Mouse (Mus musculus) brain, embryonic 18.5 days (tissue): ENCODE data around the gene Taf8.
"Not testable (repeated sequence)": the region's sequence is repeated elsewhere in the genome, so short reads cannot be mapped to it uniquely, and the experiment has no call there.

Source experiments
- DNase-seq: peaks from one replicate; pipeline ENCODE4 v3.0.0-alpha.2; 2012; ENCODE audit warnings: low read depth, low spot score

The Taf8 gene

GRCm38 (mm10) chr17:47518205-47518604, 16.1 kb upstream of the Taf8 start:
- DNase-seq, result no peak

DNA sequence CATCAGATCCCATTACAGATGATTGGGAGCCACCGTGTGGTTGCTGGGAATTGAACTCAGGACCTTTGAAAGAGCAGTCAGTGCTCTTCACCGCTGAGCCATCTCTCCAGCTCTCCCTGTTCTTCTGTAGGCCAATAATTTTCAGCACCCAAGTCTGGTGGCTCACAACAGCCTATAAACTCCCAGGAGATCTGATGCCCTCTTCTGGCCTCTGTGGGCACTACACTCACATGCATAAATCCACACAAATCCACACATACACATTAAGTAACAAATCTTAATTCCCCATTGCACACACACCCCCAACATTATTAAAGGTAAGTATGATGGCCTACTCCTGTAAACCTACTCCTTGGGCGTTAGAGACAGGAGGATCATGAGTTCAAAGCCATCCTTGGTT, 14.1 kb upstream of the Taf8 start:
- no peak for DNase-seq

- no peak for DNase-seq
These were observed 13.2 kb upstream of the Taf8 start for GRCm38 (mm10) chr17:47515180-47515844.

- DNase-seq, result no peak
These were observed 11.1 kb upstream of the Taf8 start for GRCm38 (mm10) chr17:47512956-47513775.

DNA sequence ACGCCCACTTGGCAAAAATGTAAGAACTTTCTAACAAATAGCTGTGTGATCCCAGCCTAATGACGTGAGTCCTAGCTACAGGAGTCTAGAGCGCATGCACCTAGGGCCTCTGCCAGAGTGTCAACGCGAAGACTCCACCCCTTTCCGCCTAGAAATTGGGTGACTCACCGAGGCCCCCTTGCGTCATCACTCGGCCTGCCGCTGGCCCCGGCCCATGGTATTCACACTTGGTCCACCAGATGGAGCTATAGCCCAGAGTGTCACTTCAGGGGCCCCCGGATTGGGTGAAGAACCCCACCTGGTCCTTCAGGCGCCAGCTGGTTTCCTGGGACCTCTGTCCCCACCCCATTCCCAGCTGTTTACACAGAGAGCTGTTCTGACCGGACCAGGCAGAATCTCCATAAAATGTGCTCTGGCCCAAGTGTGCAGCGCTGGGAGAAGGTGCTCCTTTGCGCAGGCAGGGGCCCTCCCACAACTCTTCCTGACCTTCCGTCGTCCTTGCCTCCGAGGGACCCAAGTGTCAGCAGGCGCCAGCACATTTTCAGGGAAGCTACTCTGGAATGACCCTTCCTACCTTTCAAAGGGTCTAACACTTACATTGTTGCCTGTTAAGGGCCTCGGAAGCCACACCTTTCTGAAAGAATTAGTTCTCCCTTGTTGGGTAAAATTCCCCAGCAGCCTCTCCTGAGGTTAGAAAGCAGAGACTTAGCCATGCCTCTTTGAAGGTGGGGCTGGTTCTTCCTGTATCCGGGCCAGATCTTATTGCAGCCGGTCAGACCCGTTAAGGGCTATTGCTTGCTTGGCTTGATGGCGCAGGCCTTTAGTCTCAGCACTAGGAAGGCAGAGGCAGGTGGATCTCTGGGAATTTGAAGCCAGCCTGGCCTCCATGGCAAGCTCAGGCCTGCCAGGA, 9.3 kb upstream of the Taf8 start:
- peak; percentile 55 for DNase-seq

DNA sequence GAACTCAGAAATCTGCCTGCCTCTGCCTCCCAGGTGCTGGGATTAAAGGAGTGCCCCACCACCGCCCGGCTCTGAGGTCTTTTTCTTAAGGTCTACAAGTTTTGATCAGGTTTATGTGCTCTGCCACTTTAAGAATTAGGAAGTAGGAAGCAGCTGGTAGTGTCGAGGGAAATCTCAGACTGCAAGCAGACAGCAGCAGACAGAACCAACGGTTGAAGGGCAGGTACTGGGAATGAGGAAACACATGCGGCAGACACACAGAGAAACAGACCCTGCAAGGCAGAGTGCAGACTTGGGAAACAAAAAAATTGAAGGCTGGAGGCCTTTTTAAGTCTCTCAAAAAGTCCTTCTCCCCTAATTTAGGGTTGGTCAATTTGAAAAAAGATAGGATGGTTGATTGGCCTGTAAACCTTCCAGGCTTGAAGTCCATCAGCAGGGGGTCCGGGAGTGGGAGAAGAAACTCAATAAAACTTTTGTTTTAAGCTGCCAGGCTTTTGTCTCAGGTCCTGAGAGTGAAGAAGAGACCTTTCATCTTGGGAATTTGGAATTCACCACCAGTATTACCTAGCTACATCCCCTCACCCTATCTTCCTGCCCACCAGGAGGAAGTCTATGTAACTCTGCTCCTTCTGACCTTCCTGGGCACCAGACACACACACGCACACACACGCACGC, 7.1 kb upstream of the Taf8 start:
- no peak for DNase-seq

GRCm38 (mm10) chr17:47508012-47508608, 6.0 kb upstream of the Taf8 start:
- peak; percentile 30 for DNase-seq

GRCm38 (mm10) chr17:47507523-47507922, 5.4 kb upstream of the Taf8 start:
- no peak for DNase-seq

- no peak for DNase-seq
These were observed 4.6 kb upstream of the Taf8 start for GRCm38 (mm10) chr17:47506697-47507096.

DNA sequence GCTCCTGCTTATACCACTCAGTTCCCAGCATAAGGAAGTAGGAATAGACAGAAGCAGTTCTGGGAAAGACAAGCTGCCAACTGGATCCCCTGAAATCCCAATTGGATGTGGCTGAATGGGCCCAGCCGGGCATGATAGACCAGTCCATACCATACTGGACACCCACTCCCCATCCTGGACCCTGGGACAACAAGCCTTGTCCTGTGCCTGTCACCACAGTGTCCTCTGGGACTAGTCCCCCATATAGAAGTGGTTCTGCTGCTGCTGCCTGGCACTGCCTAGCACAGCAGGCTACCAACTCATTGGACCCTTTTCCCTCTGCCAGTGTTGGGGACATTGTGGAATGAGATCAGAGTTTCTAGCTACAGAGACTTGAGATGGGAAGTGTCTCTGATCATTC, 4.0 kb upstream of the Taf8 start:
- DNase-seq, result no peak

DNA sequence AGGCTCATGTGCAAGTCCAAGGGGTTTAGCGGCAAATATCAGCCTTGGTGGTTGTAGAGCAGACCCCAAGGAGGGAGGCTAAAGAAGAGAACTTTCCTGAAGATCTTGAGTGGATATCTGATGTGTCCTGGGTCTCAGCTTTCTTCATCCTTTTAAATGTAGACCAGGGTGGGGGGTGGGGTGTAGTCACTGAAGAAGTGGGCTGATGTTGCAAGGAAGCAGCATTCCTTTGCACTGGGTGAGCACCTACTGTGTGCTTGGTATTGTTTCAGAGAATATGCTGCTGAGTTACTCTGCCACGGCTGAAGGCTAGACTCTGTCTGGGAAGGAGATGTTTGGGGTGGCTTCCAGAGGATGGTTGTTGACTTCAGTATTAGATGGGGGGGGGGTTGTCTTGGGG, 3.5 kb upstream of the Taf8 start:
- no peak for DNase-seq

DNA sequence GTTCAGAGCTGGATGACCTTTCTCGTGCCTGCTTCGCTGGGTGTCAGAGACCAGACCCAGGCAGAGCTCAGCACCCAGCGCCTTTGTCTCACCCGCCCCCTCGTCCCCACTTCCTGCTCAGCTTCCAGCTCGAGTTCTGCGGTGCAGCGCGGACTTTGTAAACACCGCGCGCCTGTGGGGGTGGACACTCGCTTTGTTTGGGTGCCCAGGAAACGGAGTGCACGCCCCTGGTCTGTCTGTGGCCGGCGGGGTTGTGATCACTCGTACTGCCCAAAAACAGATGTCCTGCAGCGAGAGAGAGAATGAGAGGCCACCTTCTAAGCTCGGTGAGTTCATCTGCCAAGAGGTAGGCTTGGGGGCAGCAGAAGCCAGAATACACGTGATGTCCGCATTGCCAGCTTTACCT, 2.9 kb upstream of the Taf8 start, which contains the start of gene Ccnd3:
TSS of gene Ccnd3 (plus strand) at position 111 of the 406 bp plus-strand sequence.
- DNase-seq, result no peak

DNA sequence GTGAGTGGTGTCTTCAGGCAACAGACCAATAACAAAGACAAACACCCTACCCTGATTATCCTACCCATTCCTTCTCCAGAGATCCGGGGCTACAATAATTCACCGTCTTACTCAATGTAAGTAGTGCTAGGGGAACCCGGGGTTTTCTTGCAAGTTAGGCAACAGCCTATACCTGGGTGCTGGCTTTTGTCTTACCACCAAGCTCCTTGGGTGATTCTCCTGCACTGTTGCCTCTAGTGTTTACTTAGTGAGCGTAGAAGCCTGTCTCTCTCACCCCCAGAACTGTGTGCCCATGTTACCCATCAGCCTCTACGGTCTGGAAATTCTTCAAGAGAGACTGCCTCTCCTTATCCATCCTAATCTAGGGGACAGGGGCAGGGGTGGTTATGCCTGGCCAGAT, 2.1 kb upstream of the Taf8 start:
- no peak for DNase-seq

DNA sequence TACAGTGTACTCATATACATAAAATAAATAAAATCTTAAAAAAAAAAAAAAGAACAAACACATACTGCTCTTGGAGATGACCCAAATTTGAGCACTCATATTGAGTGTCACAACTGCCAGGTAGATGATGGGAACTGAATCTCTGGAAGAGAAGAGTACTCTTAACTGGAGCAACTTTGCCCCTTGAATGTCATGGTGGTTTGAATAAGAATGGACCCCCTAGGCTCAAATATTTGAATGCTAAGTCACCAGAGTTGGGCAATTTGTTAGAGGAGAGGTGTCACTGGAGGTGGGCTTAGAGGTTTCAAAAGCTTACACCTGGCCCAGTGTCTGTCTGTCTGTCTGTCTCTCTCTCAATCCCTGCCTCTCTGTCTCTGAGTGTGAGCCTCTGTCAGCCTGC, 1.6 kb upstream of the Taf8 start:
- DNase-seq, result no peak

DNA sequence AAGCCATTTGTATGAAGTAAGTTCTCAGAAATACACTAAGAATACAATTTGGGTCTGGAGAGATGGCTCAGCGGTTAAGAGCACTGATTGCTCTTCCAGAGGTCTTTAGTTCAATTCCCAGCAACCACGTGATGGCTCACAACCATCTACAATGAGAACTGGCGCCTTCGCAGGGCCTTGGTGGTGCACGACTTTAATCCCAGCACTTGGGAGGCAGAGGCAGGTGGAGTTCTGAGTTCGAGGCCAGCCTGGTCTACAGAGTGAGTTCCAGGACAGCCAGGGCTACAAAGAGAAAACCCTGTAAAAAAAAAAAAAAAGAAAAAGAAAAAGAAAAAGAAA, 584 bp upstream of the Taf8 start:
- not testable (repeated sequence) for DNase-seq

GRCm38 (mm10) chr17:47501531-47501930, 561 bp downstream of the Taf8 start:
- no peak for DNase-seq

DNA sequence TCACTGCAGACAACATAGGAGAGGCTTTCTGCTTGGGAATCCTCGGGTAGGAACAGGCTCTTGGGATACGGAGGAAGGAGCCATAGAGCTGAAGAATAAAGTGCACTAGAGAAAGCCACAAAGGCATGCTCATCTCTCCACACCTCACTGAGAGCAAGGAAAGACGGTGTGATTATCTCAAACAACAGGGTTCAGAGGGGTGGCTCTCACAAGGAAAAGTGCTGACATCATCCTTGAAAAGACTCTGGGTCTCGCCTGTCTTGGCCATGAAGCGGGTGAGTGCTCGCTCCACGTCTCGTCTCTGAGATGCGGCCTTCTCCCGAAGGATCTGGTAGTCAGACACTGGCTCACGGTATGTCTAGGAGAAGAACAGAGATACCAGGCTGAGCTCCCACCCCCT, 8.0 kb downstream of the Taf8 start:
- DNase-seq, result no peak

DNA sequence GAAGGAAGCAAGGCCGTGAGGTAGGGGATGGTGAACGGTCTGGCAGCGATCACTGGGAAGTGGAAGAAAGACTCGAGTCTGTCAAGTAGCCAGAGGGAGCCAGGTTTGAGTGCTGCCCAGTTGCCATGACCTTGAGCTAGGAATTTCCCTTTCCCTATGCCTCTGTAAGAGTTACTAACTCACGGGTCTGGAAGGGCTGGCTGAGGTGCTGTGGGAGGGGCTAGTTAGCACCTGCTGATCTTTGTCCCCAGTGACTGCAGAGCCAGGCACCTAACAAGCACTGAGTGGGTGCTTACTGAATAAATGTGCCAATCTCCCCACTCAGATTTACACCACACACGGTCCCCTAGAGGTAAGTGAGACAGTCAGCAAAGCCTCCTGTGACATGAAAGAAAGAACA, 8.4 kb downstream of the Taf8 start:
- no peak for DNase-seq

GRCm38 (mm10) chr17:47492731-47493130, 9.4 kb downstream of the Taf8 start:
- no peak for DNase-seq

DNA sequence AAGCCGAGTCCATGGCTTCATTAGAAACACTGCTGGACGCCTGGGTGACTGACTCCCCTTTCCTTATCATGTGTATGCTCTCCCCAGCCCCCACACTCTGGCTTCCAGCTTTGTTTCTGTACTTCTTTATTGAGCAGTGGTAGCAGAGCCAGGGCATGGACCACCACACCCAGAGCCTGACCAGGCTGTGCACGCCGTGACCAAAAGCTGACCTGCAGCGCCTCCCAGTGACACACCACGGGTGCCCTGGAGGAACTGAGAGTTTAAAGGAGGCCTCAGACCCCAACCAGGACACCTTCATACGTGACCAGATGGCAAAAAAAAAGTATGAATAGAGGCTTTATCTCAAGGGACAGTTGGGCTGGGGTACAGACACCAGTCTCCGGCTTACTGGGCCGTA, 11.3 kb downstream of the Taf8 start:
- DNase-seq, result no peak

DNA sequence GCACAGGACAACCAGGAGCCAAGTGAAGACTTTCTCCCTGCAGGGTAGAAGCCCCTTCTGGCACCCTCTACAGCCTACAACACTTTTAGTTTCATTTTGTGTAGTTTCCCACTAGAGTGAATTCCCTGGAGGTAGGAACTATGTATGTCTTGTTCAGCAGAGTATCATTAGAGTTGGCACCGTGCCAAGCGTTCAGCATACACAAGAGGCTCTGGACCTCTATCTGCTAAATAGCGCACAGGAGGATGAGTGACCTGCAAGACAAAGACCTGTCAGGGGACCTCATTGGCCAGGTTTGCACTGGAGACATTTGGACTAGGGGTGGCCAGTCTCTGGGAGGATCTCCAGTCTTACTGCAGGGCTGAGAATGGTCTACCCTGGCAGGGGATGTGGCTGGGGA, 16.3 kb downstream of the Taf8 start:
- DNase-seq, result no peak
